Mouse (Mus musculus) cerebellum, adult 2 months (tissue): ENCODE measurements around the gene Slc10a7.

Experiments used
- CTCF ChIP-seq: fragments of 200-500 bp; IDR thresholded peaks from 2 replicates; pipeline ENCODE4 v1.5.1; 2011; ENCODE audit warnings: low read depth, mild to moderate bottlenecking, control low read depth, low read length, moderate library complexity, borderline replicate concordance; ENCODE audit not compliant: insufficient read depth
- POLR2A ChIP-seq: fragments of 200-500 bp; IDR thresholded peaks from 2 replicates; pipeline ENCODE4 v1.6.1; 2011; ENCODE audit warnings: low read length, control low read depth, borderline replicate concordance; ENCODE audit not compliant: insufficient read depth

- no peak for TF ChIP-seq CTCF
- no peak for TF ChIP-seq POLR2A
These were observed 62.4 kb downstream of the Slc10a7 start for GRCm38 (mm10) chr8:78571528-78571927.
